Mouse (Mus musculus): ENCODE data around the gene Apbb2.

The Apbb2 gene

DNA sequence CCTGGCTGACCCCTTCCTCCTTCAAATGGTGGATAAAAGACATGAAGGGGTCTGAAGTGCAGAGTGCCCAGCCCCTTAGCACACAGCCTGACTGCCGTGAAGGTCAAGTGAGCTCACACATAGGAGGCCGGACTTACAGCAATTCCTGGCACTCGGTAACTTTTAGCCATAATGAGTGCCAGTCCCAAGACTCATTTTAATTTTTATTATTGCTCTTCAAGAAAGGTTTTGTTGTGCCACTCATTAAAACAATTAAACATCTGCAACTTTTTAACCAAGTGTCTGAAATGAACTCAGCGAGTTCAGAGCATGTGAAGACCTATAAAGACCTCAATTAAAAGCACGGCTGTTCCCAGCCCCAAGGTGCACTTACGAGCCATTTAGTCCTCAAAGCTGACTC lies 239.6 kb downstream of the Apbb2 start:
- in situ Hi-C loops (cut with MboI; ENCODE audit: low pct_unique_long_range_greater_than_20kb in 1 of 2, low sequenced_read_pairs in 2 of 2, unreplicated experiment in 1 of 2) = no loop called here

DNA sequence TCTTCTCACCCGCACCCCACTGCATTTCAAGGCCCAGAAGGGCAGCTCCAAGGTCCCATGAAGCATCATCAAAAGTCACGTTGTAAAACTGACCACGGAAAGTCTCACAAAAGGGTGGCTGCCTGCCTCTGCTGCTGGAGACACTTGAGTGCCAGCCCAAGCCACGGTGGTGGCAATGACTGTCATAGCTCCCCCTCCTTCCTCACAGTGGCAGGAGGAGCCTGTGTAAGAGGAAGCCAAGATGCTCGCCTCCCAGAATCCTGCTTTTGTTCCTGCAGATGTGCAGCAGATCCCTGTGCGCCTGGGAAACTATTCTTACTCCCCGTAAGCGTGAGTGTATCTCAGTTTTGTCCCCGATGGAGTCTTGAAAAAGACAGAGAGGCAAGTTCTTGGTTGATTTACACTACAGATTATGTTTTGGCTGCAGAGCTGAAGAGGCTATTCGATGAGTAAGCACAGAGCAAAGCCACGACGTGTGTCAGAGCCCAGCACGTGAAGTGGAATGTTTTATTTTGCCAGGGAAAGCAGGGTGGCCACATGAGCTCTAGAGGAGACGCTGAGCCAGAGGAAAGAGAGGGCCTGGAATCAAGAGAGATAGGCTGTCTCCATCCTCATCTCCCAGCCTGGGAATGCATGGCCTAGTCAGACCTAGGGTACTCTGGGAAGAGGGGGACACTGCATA lies 241.9 kb downstream of the Apbb2 start:
- in situ Hi-C loops (cut with MboI; ENCODE audit: low pct_unique_long_range_greater_than_20kb in 1 of 2, low sequenced_read_pairs in 2 of 2, unreplicated experiment in 1 of 2) = no loop called here

DNA sequence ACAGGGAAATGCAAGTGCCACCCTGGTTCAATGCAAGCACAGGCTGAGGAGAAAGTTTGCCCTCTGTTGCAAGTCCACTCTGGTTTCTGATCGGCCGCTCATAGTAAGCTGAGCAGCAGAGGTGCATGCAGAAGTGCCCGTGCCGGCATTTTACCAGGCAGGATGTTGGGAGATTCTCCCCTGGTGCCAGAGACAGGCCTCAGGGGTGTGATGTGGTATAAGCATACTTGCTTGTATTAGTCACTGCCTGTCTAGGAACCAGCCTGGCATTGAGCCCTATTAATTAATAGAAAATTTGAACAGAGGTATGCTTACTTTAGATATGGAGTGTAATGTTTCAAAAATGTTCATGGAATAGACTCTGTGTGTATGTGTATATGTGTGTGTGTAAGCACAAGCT lies 244.2 kb downstream of the Apbb2 start:
- in situ Hi-C loops (cut with MboI; ENCODE audit: low pct_unique_long_range_greater_than_20kb in 1 of 2, low sequenced_read_pairs in 2 of 2, unreplicated experiment in 1 of 2) = no loop called here

DNA sequence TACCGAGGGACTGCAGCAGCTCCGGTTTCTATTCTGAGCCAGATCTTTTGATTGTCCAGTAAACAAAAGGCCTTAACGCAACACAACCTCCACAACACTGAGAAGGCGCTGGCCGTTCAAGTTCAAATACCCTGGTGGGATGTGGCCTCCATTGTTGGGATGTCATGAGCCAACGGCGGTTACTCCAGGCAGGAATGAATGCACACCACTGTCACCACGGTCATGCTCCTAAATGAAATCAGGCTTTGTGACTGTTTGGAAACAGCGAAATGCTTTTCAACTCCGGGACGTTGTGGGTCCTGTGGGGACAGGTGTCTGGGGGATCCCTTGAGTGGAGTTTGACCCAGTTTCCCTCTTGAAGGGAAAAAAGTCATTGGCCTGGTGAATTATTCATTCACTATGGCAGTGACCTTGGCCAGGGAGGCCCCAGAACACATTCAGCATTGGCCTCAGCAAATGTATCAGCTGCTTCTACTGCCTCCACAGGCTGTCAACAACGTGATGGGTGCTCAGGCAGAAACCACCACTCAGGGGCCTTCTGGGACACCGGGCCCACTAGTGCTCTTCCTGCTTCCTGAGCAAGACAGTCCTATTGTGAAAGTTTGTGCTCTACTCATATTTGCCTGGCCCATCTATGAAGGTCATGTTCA lies 244.9 kb downstream of the Apbb2 start:
- in situ Hi-C loops (cut with MboI; ENCODE audit: low pct_unique_long_range_greater_than_20kb in 1 of 2, low sequenced_read_pairs in 2 of 2, unreplicated experiment in 1 of 2) = no loop called here

DNA sequence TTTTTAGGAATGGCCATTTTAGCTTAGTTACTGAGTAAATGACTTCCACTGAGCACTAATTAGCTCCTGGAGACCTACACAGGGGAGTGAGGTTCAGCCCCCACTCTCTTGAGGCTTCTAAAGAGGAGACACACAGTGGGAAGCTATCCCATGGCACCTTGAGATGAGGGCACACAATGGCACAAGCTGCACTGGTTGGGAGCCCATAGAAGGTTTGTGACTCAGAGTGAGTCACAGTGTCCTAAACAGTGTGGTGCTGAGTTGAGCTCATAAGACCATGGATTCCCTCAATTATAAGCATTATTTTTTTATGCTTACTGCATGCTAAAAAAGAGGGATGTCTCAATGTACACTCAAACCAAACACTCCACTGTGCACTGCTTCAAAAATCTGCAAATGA lies 247.5 kb downstream of the Apbb2 start:
- in situ Hi-C loops (cut with MboI; ENCODE audit: low pct_unique_long_range_greater_than_20kb in 1 of 2, low sequenced_read_pairs in 2 of 2, unreplicated experiment in 1 of 2) = no loop called here

DNA sequence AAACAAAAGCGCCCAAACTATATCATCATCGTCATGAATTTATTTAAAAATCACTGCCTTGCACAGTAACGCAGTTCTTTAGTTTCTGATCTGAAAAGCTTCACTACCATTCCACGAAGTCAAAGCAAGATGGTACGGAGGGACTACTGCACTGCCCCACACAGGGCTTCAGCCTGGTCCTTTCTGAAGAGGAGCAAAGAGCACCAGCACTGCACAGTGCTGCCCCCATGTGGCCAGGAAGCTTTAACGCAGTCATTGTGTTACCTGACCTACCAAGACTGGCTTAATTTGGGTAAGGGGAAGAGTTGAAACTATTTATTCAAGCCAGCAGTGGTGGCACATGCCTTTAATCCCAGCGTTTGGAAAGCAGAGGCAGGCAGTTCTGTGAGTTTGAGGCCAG lies 249.6 kb downstream of the Apbb2 start:
- in situ Hi-C loops (cut with MboI; ENCODE audit: low pct_unique_long_range_greater_than_20kb in 1 of 2, low sequenced_read_pairs in 2 of 2, unreplicated experiment in 1 of 2) = no loop called here

DNA sequence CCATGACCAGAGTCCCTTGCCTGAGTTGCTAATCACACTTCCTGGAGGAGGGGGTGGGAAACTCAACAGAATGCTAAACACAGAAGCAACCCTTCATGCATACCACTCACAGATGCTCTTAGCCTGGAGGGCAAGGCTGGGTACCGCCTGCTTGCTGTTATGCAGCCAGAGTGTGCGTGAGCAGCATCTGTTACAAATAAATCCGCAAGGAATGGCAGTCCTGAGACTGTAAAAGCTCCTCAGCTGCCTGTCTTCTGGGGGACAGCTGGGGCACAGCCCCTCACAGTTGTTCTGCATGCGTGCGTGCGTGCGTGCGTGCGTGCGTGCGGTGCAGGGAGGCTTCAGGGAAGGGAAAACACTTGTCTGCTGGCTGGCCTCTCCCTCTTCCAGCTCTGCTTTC lies 250.9 kb downstream of the Apbb2 start:
- in situ Hi-C loops (cut with MboI; ENCODE audit: low pct_unique_long_range_greater_than_20kb in 1 of 2, low sequenced_read_pairs in 2 of 2, unreplicated experiment in 1 of 2) = no loop called here

DNA sequence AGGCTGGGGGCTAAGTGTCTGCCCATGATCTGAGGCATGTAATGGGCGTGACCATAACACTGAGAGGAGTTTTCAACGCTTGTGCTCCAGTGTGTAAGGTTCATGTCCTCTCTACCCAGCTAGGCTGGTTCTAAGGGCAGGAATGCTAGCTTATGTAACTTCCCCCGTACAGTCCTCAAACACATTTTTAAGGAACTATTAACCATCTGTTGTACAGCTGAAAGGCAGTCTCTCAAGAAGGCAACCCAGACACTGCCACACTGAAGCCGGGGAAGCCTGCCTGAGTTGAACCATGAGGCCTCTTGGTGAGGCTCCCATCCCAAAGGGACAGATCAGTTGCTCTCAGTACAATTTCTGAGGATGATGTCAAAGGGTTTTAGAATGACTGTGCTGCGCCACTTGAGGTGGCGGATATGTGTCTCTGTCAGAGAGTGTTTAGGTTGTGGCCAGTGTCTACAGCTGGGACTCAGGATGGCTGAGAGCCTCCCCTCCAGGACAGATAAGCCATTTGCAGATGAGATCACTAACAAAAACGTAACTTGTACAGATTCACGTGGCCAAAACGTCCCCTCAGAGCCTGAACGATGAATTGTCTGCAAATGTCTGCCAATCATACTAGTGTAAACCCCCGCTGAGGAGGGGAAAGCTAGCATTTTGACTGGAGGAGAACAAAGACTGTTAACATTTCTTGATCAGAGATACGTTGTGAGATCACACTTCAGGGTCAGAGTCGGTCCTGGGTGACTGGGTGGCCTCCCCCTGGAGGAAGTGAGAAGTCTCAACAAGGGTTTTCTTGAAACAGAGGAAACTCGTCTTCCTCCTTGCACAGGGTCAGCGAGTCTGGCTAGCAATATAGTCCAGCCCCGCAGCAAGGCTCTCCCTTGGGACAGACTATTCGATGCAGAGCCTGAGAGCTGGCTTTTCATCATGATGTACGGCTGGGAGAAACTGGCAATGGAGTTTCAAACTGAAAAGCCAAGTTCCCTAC lies 255.0 kb downstream of the Apbb2 start:
- in situ Hi-C loops (cut with MboI; ENCODE audit: low pct_unique_long_range_greater_than_20kb in 1 of 2, low sequenced_read_pairs in 2 of 2, unreplicated experiment in 1 of 2) = no loop called here

DNA sequence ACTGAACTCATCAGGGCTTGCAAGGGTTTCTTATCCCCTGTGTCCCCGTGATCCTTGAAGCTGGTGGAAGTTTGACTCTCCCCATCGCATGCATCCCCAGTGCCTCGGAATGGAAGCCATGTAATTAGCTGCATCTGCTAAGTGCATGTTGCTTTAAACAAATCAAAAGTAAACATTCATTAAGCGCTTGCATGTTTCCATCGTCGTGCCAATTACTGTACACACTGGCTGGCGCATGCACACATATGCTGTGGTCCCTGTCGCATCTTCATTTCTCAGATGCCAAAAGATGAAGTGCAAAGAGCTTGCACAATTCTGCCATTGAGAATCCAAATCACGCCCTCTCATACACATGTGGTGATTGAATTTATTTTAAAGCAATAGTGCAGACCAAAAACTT lies 257.8 kb downstream of the Apbb2 start:
- in situ Hi-C loops (cut with MboI; ENCODE audit: low pct_unique_long_range_greater_than_20kb in 1 of 2, low sequenced_read_pairs in 2 of 2, unreplicated experiment in 1 of 2) = no loop called here

DNA sequence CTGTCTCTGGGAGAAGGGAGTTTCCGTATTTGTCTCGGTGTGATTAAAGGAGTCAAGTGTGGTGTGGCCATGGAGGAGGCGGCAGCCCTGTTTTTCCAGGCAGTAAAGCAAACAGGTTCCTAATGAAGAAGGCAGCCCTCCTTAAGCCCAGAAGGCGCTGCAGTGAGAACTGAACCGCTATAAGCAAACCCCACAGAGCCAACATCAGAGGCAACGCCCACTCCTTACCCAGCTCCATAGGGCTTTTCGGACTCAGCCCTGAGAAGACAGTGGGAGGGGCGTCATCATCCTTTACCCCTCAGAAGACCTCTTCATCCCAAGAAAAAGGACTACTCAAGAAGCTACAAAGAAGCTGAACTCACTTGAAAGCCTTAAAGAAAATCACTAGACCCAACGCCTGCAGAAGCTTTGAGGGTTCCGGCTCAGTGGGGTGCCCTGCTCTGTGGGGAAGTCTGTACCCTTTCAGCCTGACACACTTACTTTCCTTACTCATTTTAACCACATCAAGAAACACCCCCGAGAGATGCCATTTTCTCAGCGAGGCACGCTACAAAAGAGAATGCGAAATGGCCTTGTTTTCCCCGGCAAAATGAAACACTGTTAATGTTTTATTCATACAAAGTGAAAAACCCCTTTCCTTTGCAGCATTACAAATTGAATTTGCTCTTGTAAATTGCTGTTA lies 258.7 kb downstream of the Apbb2 start:
- in situ Hi-C loops (cut with MboI; ENCODE audit: low pct_unique_long_range_greater_than_20kb in 1 of 2, low sequenced_read_pairs in 2 of 2, unreplicated experiment in 1 of 2) = no loop called here

DNA sequence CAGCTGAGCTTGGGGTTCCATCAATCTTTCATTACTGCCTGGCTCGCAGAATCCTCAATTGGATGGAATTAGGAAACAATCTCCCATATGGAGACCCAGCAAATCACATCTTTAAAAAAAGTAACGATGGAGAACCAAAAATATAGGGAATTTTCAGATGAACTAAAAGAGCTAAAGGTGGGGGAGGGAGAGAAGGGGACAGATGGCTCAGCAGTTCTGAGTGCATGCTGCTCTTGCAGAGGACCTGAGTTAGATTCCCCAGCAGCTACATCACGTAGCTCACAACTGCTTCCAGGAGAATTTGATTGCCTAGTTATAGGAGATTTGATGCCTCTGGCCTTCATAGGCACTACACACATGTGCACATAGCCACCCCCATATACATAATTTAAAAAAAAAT lies 263.4 kb downstream of the Apbb2 start:
- in situ Hi-C loops (cut with MboI; ENCODE audit: low pct_unique_long_range_greater_than_20kb in 1 of 2, low sequenced_read_pairs in 2 of 2, unreplicated experiment in 1 of 2) = no loop called here

DNA sequence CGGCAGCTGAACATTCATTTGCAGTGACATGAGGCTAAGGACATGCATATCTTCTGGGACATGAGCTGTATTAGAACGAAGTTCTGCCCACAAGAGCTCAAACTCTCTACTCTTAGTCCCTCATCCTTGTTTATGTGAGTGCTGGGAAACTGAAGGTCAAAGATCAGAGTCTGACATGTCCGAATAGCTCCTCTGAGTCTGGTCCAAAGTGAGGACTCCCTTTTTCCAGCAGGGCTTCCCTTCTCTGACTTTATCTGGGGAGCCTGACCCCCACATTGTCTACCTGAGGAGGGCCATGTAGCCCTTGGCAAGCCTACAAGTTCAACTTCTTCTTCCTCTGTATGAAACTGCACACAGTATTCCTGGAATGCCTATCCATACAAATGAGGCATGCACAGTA lies 264.7 kb downstream of the Apbb2 start:
- in situ Hi-C loops (cut with MboI; ENCODE audit: low pct_unique_long_range_greater_than_20kb in 1 of 2, low sequenced_read_pairs in 2 of 2, unreplicated experiment in 1 of 2) = no loop called here

DNA sequence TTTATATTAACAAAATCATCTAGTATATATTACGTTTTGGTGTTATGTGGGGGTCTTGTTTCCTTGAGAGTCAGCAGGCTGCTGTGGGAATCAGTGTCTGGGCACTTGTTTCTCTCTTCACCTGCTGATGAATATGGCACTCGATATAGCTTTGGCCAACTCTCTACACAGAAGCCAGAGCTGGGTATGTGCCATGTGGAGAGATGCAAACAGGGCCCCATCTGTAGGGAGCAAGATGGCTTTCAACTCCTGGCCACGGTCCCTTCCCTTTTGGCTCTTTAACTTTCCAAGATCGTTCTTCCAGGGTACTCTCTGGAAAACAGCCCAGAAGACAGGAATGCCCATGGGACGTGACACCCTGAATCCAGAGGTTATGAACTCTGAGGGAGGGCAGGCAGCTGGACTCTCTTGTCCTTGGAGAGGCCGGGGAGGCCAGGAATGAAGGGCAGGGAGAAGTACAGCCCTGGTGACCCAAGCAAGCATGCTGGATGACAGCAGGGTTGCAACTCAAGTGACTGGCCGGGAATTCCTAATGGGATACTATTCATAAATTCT lies 266.7 kb downstream of the Apbb2 start:
- in situ Hi-C loops (cut with MboI; ENCODE audit: low pct_unique_long_range_greater_than_20kb in 1 of 2, low sequenced_read_pairs in 2 of 2, unreplicated experiment in 1 of 2) = no loop called here

DNA sequence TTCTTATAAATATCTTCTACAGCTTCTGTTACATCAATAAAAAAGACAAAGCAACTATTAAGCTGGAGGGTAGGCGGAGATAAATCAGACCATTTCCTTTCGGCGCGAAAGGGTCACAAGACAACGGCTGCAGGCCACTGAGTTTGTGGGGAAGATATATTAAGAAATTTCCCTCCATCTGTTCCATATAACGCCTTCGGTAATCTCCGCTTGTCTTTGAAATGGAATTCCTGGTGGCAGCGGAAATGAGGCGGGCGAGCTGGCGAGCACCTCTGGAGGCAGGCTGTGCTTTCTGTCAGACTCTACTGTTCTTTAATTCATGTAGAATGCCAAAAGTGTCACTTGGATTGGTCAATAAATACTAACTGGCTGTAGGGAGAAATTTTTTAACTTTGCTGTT lies 267.5 kb downstream of the Apbb2 start:
- in situ Hi-C loops (cut with MboI; ENCODE audit: low pct_unique_long_range_greater_than_20kb in 1 of 2, low sequenced_read_pairs in 2 of 2, unreplicated experiment in 1 of 2) = no loop called here

DNA sequence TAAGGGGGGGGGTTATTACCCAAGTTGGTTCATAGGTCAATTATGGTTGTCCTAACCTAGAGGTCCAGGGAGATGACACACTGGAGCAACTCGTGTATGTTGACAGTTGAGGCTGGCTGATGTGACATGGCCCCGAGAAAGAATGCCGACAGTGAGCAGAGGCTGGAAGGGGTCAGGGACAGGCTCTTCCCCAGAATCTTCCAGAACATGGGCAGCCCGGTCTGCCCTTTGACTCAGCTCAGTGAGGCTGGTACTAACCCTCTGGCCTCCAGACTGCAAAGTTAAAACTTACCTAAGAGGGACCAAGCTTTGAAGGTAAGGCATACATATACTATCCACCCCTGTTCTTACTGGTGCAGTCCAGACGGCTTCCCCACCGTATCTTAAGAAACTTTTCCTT lies 268.0 kb downstream of the Apbb2 start:
- in situ Hi-C loops (cut with MboI; ENCODE audit: low pct_unique_long_range_greater_than_20kb in 1 of 2, low sequenced_read_pairs in 2 of 2, unreplicated experiment in 1 of 2) = no loop called here

DNA sequence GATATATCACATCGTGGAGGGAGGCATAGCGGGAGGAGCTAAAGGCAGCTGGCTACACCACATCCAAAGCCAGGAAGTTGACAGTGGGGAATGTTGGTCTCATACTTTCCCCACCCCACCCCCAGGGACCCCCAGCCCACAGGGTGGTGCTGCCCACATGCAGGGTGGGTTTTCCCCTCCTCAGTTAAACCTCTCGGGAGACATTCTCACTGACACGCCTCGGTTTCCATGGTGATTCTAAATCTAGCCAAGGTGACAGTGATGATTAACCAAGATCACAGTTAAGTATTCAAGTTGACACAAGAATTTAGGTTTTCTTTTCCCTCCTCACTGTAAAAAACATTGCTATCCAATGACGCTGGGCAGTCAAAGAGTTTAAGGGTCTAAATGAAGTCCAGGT lies 270.2 kb downstream of the Apbb2 start:
- in situ Hi-C loops (cut with MboI; ENCODE audit: low pct_unique_long_range_greater_than_20kb in 1 of 2, low sequenced_read_pairs in 2 of 2, unreplicated experiment in 1 of 2) = no loop called here

DNA sequence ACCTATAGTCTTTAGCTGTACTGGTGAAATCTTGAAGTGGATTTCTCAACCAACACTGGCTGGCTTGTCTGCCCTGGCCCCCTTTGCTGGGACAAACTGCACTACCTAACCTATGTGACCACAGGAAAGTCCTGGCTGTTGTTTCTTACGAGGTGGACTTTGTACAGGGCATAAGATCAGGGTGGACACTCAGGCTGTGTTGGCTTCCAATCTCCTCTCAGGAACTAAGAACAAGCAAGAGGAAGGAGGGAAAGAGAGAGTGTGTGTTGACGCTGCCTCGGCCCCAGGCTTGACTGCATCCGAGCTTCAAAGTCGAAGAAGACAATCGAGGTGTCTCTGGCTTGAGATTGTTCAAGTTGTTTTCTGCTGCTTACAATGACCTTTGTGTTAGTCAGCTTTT lies 271.8 kb downstream of the Apbb2 start:
- in situ Hi-C loops (cut with MboI; ENCODE audit: low pct_unique_long_range_greater_than_20kb in 1 of 2, low sequenced_read_pairs in 2 of 2, unreplicated experiment in 1 of 2) = no loop called here

DNA sequence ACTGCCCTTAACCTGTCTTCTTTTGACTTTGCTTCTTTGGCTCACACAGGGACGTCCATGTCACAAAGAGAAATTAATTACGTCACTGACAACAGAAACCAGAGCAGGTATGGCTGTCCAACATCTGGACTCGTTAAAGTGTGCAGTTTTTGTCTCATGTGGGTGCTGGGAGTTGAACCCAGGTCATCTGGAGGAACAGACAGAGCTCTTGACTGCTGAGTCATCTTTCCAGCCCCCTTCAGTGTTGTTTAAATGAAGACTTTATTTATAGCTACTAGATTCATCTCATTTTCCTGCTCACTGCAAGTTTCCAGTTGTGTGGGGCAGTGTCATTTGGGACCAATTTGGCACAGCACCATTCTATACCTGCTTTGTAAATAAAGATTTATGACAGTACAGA lies 273.4 kb downstream of the Apbb2 start:
- in situ Hi-C loops (cut with MboI; ENCODE audit: low pct_unique_long_range_greater_than_20kb in 1 of 2, low sequenced_read_pairs in 2 of 2, unreplicated experiment in 1 of 2) = no loop called here

DNA sequence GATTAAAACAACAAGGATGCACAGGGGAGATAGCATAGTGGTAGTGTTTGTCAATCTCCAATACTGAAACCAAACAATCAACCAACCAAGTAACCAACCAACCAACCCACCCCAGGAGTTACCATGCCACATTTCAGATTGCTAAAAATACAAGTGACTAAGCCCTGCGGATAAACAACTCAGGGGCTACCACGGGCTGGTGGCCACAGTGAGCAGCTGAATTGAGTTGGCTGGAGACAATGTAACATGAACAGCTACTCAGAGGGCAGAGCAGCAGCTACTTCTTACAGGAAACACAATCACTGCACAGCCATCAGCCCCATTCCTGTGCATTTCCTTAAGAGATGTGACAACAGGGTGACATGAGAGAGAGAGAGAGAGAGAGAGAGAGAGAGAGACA lies 274.4 kb downstream of the Apbb2 start:
- in situ Hi-C loops (cut with MboI; ENCODE audit: low pct_unique_long_range_greater_than_20kb in 1 of 2, low sequenced_read_pairs in 2 of 2, unreplicated experiment in 1 of 2) = no loop called here

Measured in mouse embryonic stem cell (cell line).